Mouse (Mus musculus): ENCODE data around the gene Antxr1. TPM values are rescaled to one million over a fixed set of nuclear protein-coding genes. Genes with fewer than 3 reads are reported as not detected.

Antxr1 gene
- total RNA-seq, 2 experiments from 2014 or later = not detected

GRCm38 (mm10) chr6:87153231-87153580 is 182.4 kb downstream of the Antxr1 start:
- ATAC-seq (replicated peaks; ENCODE audit: low FRiP score, low TSS enrichment, poor library complexity, severe bottlenecking) = peak; percentile 23; the same call in 1 of the 2 replicates

- peak; percentile 97 for ATAC-seq (replicated peaks; ENCODE audit: low FRiP score, low TSS enrichment, poor library complexity, severe bottlenecking)
These were observed 183.0 kb downstream of the Antxr1 start for GRCm38 (mm10) chr6:87152461-87153230.

GRCm38 (mm10) chr6:87151427-87151826 is 184.2 kb downstream of the Antxr1 start:
- ATAC-seq (replicated peaks; ENCODE audit: low FRiP score, low TSS enrichment, poor library complexity, severe bottlenecking) = no peak

GRCm38 (mm10) chr6:87150471-87150870 is 185.2 kb downstream of the Antxr1 start:
- ATAC-seq (replicated peaks; ENCODE audit: low FRiP score, low TSS enrichment, poor library complexity, severe bottlenecking) = no peak

- ATAC-seq (replicated peaks; ENCODE audit: low FRiP score, low TSS enrichment, poor library complexity, severe bottlenecking) = no peak
These were observed 187.7 kb downstream of the Antxr1 start for GRCm38 (mm10) chr6:87147921-87148320.

GRCm38 (mm10) chr6:87143594-87143993 is 192.0 kb downstream of the Antxr1 start:
- ATAC-seq (replicated peaks; ENCODE audit: low FRiP score, low TSS enrichment, poor library complexity, severe bottlenecking) = no peak

- no peak for ATAC-seq (replicated peaks; ENCODE audit: low FRiP score, low TSS enrichment, poor library complexity, severe bottlenecking)
These were observed 193.4 kb downstream of the Antxr1 start for GRCm38 (mm10) chr6:87142239-87142638.

- peak; percentile 61 for ATAC-seq (replicated peaks; ENCODE audit: low FRiP score, low TSS enrichment, poor library complexity, severe bottlenecking)
These were observed 195.6 kb downstream of the Antxr1 start for GRCm38 (mm10) chr6:87139796-87140553.

- no peak for ATAC-seq (replicated peaks; ENCODE audit: low FRiP score, low TSS enrichment, poor library complexity, severe bottlenecking)
These were observed 197.1 kb downstream of the Antxr1 start for GRCm38 (mm10) chr6:87138479-87138878.

GRCm38 (mm10) chr6:87133966-87134546 is 201.6 kb downstream of the Antxr1 start:
- ATAC-seq (replicated peaks; ENCODE audit: low FRiP score, low TSS enrichment, poor library complexity, severe bottlenecking) = no peak

GRCm38 (mm10) chr6:87133520-87133919 is 202.1 kb downstream of the Antxr1 start:
- ATAC-seq (replicated peaks; ENCODE audit: low FRiP score, low TSS enrichment, poor library complexity, severe bottlenecking) = no peak

- no peak for ATAC-seq (replicated peaks; ENCODE audit: low FRiP score, low TSS enrichment, poor library complexity, severe bottlenecking)
These were observed 204.5 kb downstream of the Antxr1 start for GRCm38 (mm10) chr6:87131078-87131477.

- no peak for ATAC-seq (replicated peaks; ENCODE audit: low FRiP score, low TSS enrichment, poor library complexity, severe bottlenecking)
These were observed 205.0 kb downstream of the Antxr1 start for GRCm38 (mm10) chr6:87130628-87131027.

- no peak for ATAC-seq (replicated peaks; ENCODE audit: low FRiP score, low TSS enrichment, poor library complexity, severe bottlenecking)
These were observed 205.8 kb downstream of the Antxr1 start for GRCm38 (mm10) chr6:87129861-87130260.

- ATAC-seq (replicated peaks; ENCODE audit: low FRiP score, low TSS enrichment, poor library complexity, severe bottlenecking) = no peak
These were observed 208.4 kb downstream of the Antxr1 start for GRCm38 (mm10) chr6:87127049-87127753.

GRCm38 (mm10) chr6:87123973-87124372 is 211.6 kb downstream of the Antxr1 start:
- ATAC-seq (replicated peaks; ENCODE audit: low FRiP score, low TSS enrichment, poor library complexity, severe bottlenecking) = no peak

GRCm38 (mm10) chr6:87123406-87123805 is 212.2 kb downstream of the Antxr1 start:
- no peak for ATAC-seq (replicated peaks; ENCODE audit: low FRiP score, low TSS enrichment, poor library complexity, severe bottlenecking)

- ATAC-seq (replicated peaks; ENCODE audit: low FRiP score, low TSS enrichment, poor library complexity, severe bottlenecking) = no peak
These were observed 213.7 kb downstream of the Antxr1 start for GRCm38 (mm10) chr6:87121961-87122360.

GRCm38 (mm10) chr6:87120661-87121060 is 215.0 kb downstream of the Antxr1 start:
- ATAC-seq (replicated peaks; ENCODE audit: low FRiP score, low TSS enrichment, poor library complexity, severe bottlenecking) = no peak

- ATAC-seq (replicated peaks; ENCODE audit: low FRiP score, low TSS enrichment, poor library complexity, severe bottlenecking) = no peak
These were observed 215.6 kb downstream of the Antxr1 start for GRCm38 (mm10) chr6:87119975-87120374.

Data from megakaryocyte-erythroid progenitor cell, adult 5-6 weeks (primary cell).